30 mouse cellular contexts compared by ENCODE assay signal in the genomic region with DNA sequence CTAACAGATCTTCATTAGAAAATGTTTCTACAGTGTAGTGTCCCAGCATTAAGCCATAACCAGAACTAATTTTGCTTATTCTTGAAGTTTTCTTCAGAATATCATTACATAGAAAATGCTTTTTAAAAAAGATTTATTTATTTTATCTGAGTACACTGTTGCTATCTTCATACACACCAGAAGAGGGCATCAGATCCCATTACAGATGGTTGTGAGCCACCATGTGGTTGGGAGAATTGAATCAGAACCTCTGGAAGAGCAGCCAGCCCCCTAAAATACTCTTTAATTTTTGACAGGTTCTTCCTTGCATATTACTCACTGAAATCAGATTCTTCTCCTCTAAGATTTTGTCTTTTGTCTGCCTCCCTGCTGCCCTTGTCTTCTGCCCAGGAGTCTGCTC. TPM values are rescaled to one million over a fixed set of nuclear protein-coding genes. Genes with fewer than 3 reads are reported as not detected.
DNase-seq lines count a peak whose midpoint lies in the region; ATAC-seq and TF ChIP-seq lines count a peak whose summit lies in the region.
"Had no signal": no experiment of that assay in that cellular context is flagged by ENCODE, and none has a peak within 500 bp of the region (broad histone marks: within the 10 kb centered on the region; RNA-seq: fewer than 3 reads in every experiment).

No protein-coding gene starts in this region.

- no peak for ATAC-seq in forebrain, postnatal 0 days
- no peak for ATAC-seq in kidney, embryonic 14.5 days (ENCODE audit: low FRiP score, low TSS enrichment)
- ATAC-seq in liver, postnatal 0 days, result no peak
- no peak for ATAC-seq in liver, embryonic 11.5 days (replicated peaks; ENCODE audit: low FRiP score)
- ATAC-seq in stomach, postnatal 0 days (ENCODE audit: low FRiP score, low TSS enrichment), result no peak
- ATAC-seq: forebrain, embryonic 13.5 days; forebrain, embryonic 16.5 days; hindbrain, embryonic 16.5 days had no signal

- no peak for TF ChIP-seq EP300 in liver, postnatal 0 days (IDR thresholded peaks at IDR 0.05; ENCODE audit: low read depth)
- TF ChIP-seq EP300 in stomach, postnatal 0 days (optimal IDR thresholded peaks at IDR 0.05), result no peak

- no peaks in the 10 kb centered on the region for H3K9me3 ChIP-seq in forebrain, postnatal 0 days (ENCODE audit: low read length)
- no peaks in the 10 kb centered on the region for H3K9me3 ChIP-seq in forebrain, embryonic 10.5 days
- no peaks in the 10 kb centered on the region for H3K9me3 ChIP-seq in kidney, embryonic 14.5 days (ENCODE audit: control insufficient read depth, low read length)
- H3K9me3 ChIP-seq in liver, postnatal 0 days (ENCODE audit: low read length), result no peaks in the 10 kb centered on the region
- H3K9me3 ChIP-seq in liver, embryonic 11.5 days (ENCODE audit: control insufficient read depth, low read length), result no peaks in the 10 kb centered on the region
- H3K9me3 ChIP-seq in stomach, postnatal 0 days (ENCODE audit: control insufficient read depth, low read length), result no peaks in the 10 kb centered on the region
- H3K9me3 ChIP-seq: embryonic facial prominence, embryonic 10.5 days; embryonic facial prominence, embryonic 13.5 days; forebrain, embryonic 13.5 days; heart, embryonic 12.5 days; heart, embryonic 15.5 days; hindbrain, embryonic 10.5 days; hindbrain, embryonic 13.5 days had no signal

- peak; percentile 8; the same call in 1 of the 2 replicates for TF ChIP-seq CTCF in forebrain, postnatal 0 days (IDR thresholded peaks at IDR 0.05; ENCODE audit: low read depth)
- TF ChIP-seq CTCF in kidney, adult 2 months (conservative IDR thresholded peaks at IDR 0.05; ENCODE audit: insufficient read depth, insufficient read length, low read depth, low read length), result 0 out of 2 replicates have a peak, but pooled peaks have one; percentile 8
- 0 out of 2 replicates have a peak, but pooled peaks have one; percentile 7 for TF ChIP-seq CTCF in liver, postnatal 0 days (IDR thresholded peaks at IDR 0.05; ENCODE audit: low read depth)
- TF ChIP-seq CTCF in stomach, postnatal 0 days (IDR thresholded peaks at IDR 0.05; ENCODE audit: low read depth), result 0 out of 2 replicates have a peak, but pooled peaks have one; percentile 4

- no peak overlapping the region for H3K27ac ChIP-seq in forebrain, postnatal 0 days (ENCODE audit: low read depth, low read length)
- H3K27ac ChIP-seq in forebrain, embryonic 10.5 days, result no peak overlapping the region
- no peak overlapping the region for H3K27ac ChIP-seq in kidney, adult 2 months (ENCODE audit: insufficient read depth, low read depth, low read length)
- H3K27ac ChIP-seq in kidney, embryonic 14.5 days (ENCODE audit: low read depth, low read length), result no peak overlapping the region
- no peak overlapping the region for H3K27ac ChIP-seq in liver, postnatal 0 days (ENCODE audit: low read depth)
- H3K27ac ChIP-seq in liver, embryonic 11.5 days (ENCODE audit: low read depth, low read length), result no peak overlapping the region
- no peak overlapping the region for H3K27ac ChIP-seq in stomach, postnatal 0 days (replicated peaks)
- H3K27ac ChIP-seq: embryonic facial prominence, embryonic 10.5 days; embryonic facial prominence, embryonic 13.5 days; forebrain, embryonic 13.5 days; heart, embryonic 15.5 days; hindbrain, embryonic 10.5 days; hindbrain, embryonic 13.5 days had no signal

- no peaks in the 10 kb centered on the region for H3K36me3 ChIP-seq in forebrain, postnatal 0 days (ENCODE audit: insufficient read depth)
- no peaks in the 10 kb centered on the region for H3K36me3 ChIP-seq in forebrain, embryonic 10.5 days (replicated peaks)
- H3K36me3 ChIP-seq in kidney, adult 2 months (ENCODE audit: control insufficient read depth, insufficient read depth, low read length), result no peaks in the 10 kb centered on the region
- no peaks in the 10 kb centered on the region for H3K36me3 ChIP-seq in kidney, embryonic 14.5 days (ENCODE audit: control insufficient read depth, insufficient read depth, low read length)
- H3K36me3 ChIP-seq in liver, postnatal 0 days (replicated peaks; ENCODE audit: insufficient read depth, low read length), result 0 out of 2 replicates have a peak, but pooled peaks cover 4% of the 10 kb centered on the region
- no peaks in the 10 kb centered on the region for H3K36me3 ChIP-seq in liver, embryonic 11.5 days (ENCODE audit: control insufficient read depth, insufficient read depth, low read length)
- no peaks in the 10 kb centered on the region for H3K36me3 ChIP-seq in stomach, postnatal 0 days (ENCODE audit: control insufficient read depth, insufficient read depth, low read length)
- H3K36me3 ChIP-seq: embryonic facial prominence, embryonic 10.5 days; embryonic facial prominence, embryonic 13.5 days; G1E; heart, embryonic 12.5 days; heart, embryonic 15.5 days; hindbrain, embryonic 10.5 days; hindbrain, embryonic 13.5 days had no signal

- H3K4me2 ChIP-seq in forebrain, postnatal 0 days (ENCODE audit: low read depth), result no peak overlapping the region
- no peak overlapping the region for H3K4me2 ChIP-seq in kidney, embryonic 14.5 days (replicated peaks; ENCODE audit: low read depth, low read length)
- H3K4me2 ChIP-seq in liver, postnatal 0 days (ENCODE audit: low read depth, low read length), result no peak overlapping the region
- H3K4me2 ChIP-seq in liver, embryonic 11.5 days, result no peak overlapping the region
- H3K4me2 ChIP-seq in stomach, postnatal 0 days (replicated peaks; ENCODE audit: low read depth), result no peak overlapping the region
- H3K4me2 ChIP-seq: embryonic facial prominence, embryonic 13.5 days; forebrain, embryonic 13.5 days; heart, embryonic 12.5 days; heart, embryonic 15.5 days; hindbrain, embryonic 13.5 days had no signal

- no peaks in the 10 kb centered on the region for H3K4me1 ChIP-seq in forebrain, postnatal 0 days (ENCODE audit: insufficient read depth)
- H3K4me1 ChIP-seq in forebrain, embryonic 10.5 days, result no peaks in the 10 kb centered on the region
- no peaks in the 10 kb centered on the region for H3K4me1 ChIP-seq in kidney, adult 2 months (ENCODE audit: control insufficient read depth, insufficient read depth, low read length)
- no peaks in the 10 kb centered on the region for H3K4me1 ChIP-seq in kidney, embryonic 14.5 days (ENCODE audit: control insufficient read depth, insufficient read depth, low read length)
- no peaks in the 10 kb centered on the region for H3K4me1 ChIP-seq in liver, postnatal 0 days (ENCODE audit: insufficient read depth)
- no peaks in the 10 kb centered on the region for H3K4me1 ChIP-seq in liver, embryonic 11.5 days (replicated peaks; ENCODE audit: control insufficient read depth, insufficient read depth, low read length)
- H3K4me1 ChIP-seq in stomach, postnatal 0 days (replicated peaks; ENCODE audit: control insufficient read depth, insufficient read depth), result no peaks in the 10 kb centered on the region
- H3K4me1 ChIP-seq: embryonic facial prominence, embryonic 10.5 days; embryonic facial prominence, embryonic 13.5 days; forebrain, embryonic 13.5 days; heart, embryonic 12.5 days; heart, embryonic 15.5 days; hindbrain, embryonic 10.5 days; hindbrain, embryonic 13.5 days had no signal

- DNase-seq in forebrain, postnatal 0 days, result no peak
- DNase-seq in forebrain, embryonic 10.5 days (ENCODE audit: extremely low spot score, low spot score), result no peak
- no peak for DNase-seq in kidney, adult 2 months
- DNase-seq in liver, postnatal 0 days, result no peak
- no peak for DNase-seq in liver, embryonic 11.5 days (ENCODE audit: low spot score)
- DNase-seq in stomach, postnatal 0 days (ENCODE audit: low spot score), result no peak
- no peak for DNase-seq in lung, postnatal 25 days (ENCODE audit: low spot score)
- DNase-seq: adrenal gland, adult 2 months; adrenal gland, postnatal 14 days; cerebellum, adult 11 months; cerebellum, adult 2 months; cerebellum, postnatal 10 days; cerebellum, postnatal 36 days; embryo, embryonic 11 days; gastrocnemius, postnatal 10 days; gastrocnemius, postnatal 36 days; heart, postnatal 10 days; heart, postnatal 36 days had no signal

- no peak overlapping the region for H3K9ac ChIP-seq in forebrain, postnatal 0 days
- H3K9ac ChIP-seq in kidney, embryonic 14.5 days (ENCODE audit: low read depth, low read length), result no peak overlapping the region
- H3K9ac ChIP-seq in liver, postnatal 0 days (replicated peaks), result no peak overlapping the region
- H3K9ac ChIP-seq in liver, embryonic 11.5 days (ENCODE audit: low read depth, low read length), result no peak overlapping the region
- no peak overlapping the region for H3K9ac ChIP-seq in stomach, postnatal 0 days (ENCODE audit: low read length)
- H3K9ac ChIP-seq: embryonic facial prominence, embryonic 13.5 days; forebrain, embryonic 13.5 days; heart, embryonic 12.5 days; heart, embryonic 15.5 days; hindbrain, embryonic 13.5 days had no signal

- no peaks in the 10 kb centered on the region for H3K27me3 ChIP-seq in forebrain, postnatal 0 days (ENCODE audit: insufficient read depth, low read length)
- no peaks in the 10 kb centered on the region for H3K27me3 ChIP-seq in forebrain, embryonic 10.5 days (ENCODE audit: poor library complexity, severe bottlenecking)
- H3K27me3 ChIP-seq in kidney, adult 2 months (replicated peaks; ENCODE audit: control insufficient read depth, insufficient read depth, low read length), result no peaks in the 10 kb centered on the region
- H3K27me3 ChIP-seq in kidney, embryonic 14.5 days (ENCODE audit: control insufficient read depth, insufficient read depth, low read length), result no peaks in the 10 kb centered on the region
- H3K27me3 ChIP-seq in liver, postnatal 0 days (ENCODE audit: insufficient read depth, low read length), result no peaks in the 10 kb centered on the region
- H3K27me3 ChIP-seq in liver, embryonic 11.5 days (replicated peaks; ENCODE audit: control insufficient read depth, insufficient read depth, low read length), result no peaks in the 10 kb centered on the region
- H3K27me3 ChIP-seq in stomach, postnatal 0 days (ENCODE audit: control insufficient read depth, insufficient read depth, low read length), result no peaks in the 10 kb centered on the region
- H3K27me3 ChIP-seq: embryonic facial prominence, embryonic 13.5 days; forebrain, embryonic 13.5 days; heart, embryonic 12.5 days; heart, embryonic 15.5 days; hindbrain, embryonic 13.5 days had no signal

- H3K4me3 ChIP-seq in forebrain, postnatal 0 days (ENCODE audit: low read depth, low read length), result no peak overlapping the region
- no peak overlapping the region for H3K4me3 ChIP-seq in forebrain, embryonic 10.5 days
- H3K4me3 ChIP-seq in kidney, adult 2 months (ENCODE audit: insufficient read depth, low read depth, low read length), result no peak overlapping the region
- no peak overlapping the region for H3K4me3 ChIP-seq in kidney, embryonic 14.5 days (ENCODE audit: low read length)
- H3K4me3 ChIP-seq in liver, postnatal 0 days (ENCODE audit: low read depth, low read length), result no peak overlapping the region
- no peak overlapping the region for H3K4me3 ChIP-seq in liver, embryonic 11.5 days (ENCODE audit: low read depth, low read length)
- no peak overlapping the region for H3K4me3 ChIP-seq in stomach, postnatal 0 days (ENCODE audit: low read depth, low read length)
- H3K4me3 ChIP-seq: embryonic facial prominence, embryonic 10.5 days; embryonic facial prominence, embryonic 13.5 days; erythroblast, embryonic 14.5 days; forebrain, embryonic 13.5 days; heart, embryonic 12.5 days; heart, embryonic 15.5 days; hindbrain, embryonic 10.5 days; hindbrain, embryonic 13.5 days had no signal

- no peak for TF ChIP-seq POLR2A in kidney, adult 2 months (IDR thresholded peaks at IDR 0.05; ENCODE audit: low read depth, low read length)

RNA-seq across cellular contexts. Expression of a gene that starts 18.6 kb away (rescaled TPM):
- total RNA-seq in forebrain, postnatal 0 days (2014; rRNA removed), result 0.85 and 2.0 TPM in 2 replicates
- polyA plus RNA-seq in forebrain, postnatal 0 days (2015; fragmentation: Nextera tagmentation; extraction: Ambion mirVana), result 0.39 and 0.91 TPM in 2 replicates
- 0.02 and 0.15 TPM in 2 replicates for polyA plus RNA-seq in forebrain, embryonic 10.5 days (2016; fragmentation: Nextera tagmentation; extraction: Ambion mirVana)
- polyA plus RNA-seq in kidney, adult 2 months (2012; rRNA removed), result 0.56 and 0.57 TPM in 2 replicates
- polyA plus RNA-seq in kidney, embryonic 14.5 days (2014; fragmentation: Nextera tagmentation; extraction: Ambion mirVana), result not detected in 2 replicates
- polyA plus RNA-seq in liver, postnatal 0 days (2015; fragmentation: Nextera tagmentation; extraction: Ambion mirVana), result 38.6 and 42.1 TPM in 2 replicates
- polyA plus RNA-seq in liver, embryonic 11.5 days (2014; fragmentation: Nextera tagmentation; extraction: Ambion mirVana), result 3.5 and 4.5 TPM in 2 replicates
- polyA plus RNA-seq in stomach, postnatal 0 days (2015; fragmentation: Nextera tagmentation; extraction: Ambion mirVana), result 0.45 and 0.68 TPM in 2 replicates
- total RNA-seq: G1E had no signal
- polyA plus RNA-seq: erythroblast, embryonic 14.5 days; G1E had no signal
